Mouse (Mus musculus): ENCODE data around the gene Eif2a. TPM values are rescaled to one million over a fixed set of nuclear protein-coding genes. Genes with fewer than 3 reads are reported as not detected.

The Eif2a gene
- total and polyA plus RNA-seq, 2 experiments from 2014 or later = 29.1 to 50.9 TPM

- Histone ChIP-seq H3K4me2 (ENCODE audit: low read depth, low read length, poor library complexity, severe bottlenecking) (no peak overlapping the region), H3K4me3 (ENCODE audit: low read depth, low read length) (no peak overlapping the region), H3K9me3 (ENCODE audit: low read length) (no peaks in the 10 kb centered on the region), H3K9ac (replicated peaks; ENCODE audit: low read length, poor library complexity, severe bottlenecking) (no peak overlapping the region), H3K27ac (ENCODE audit: low read depth, low read length) (no peak overlapping the region), H3K4me1 (ENCODE audit: insufficient read depth, low read length) (no peaks in the 10 kb centered on the region), H3K36me3 (ENCODE audit: insufficient read depth, low read length) (peaks cover 4% of the 10 kb centered on the region; the same call in 1 of the 2 replicates), H3K27me3 (ENCODE audit: insufficient read depth, low read length) (no peaks in the 10 kb centered on the region)
- 83% methylated on average over 5 of the region's 5 CpGs for WGBS
- no peak for TF ChIP-seq CTCF (IDR thresholded peaks at IDR 0.05)
- DNase-seq (ENCODE audit: low spot score) (no peak), ATAC-seq (ENCODE audit: low FRiP score) (no peak)
Measured at GRCm38 (mm10) chr3:58517800-58518199, 7.8 kb upstream of the Eif2a start.

- 95% methylated on average over 2 of the region's 2 CpGs for WGBS
- peak; percentile 23; the same call in 1 of the 2 replicates for ATAC-seq (ENCODE audit: low FRiP score)
Measured at GRCm38 (mm10) chr3:58518962-58519361, 6.7 kb upstream of the Eif2a start.

GRCm38 (mm10) chr3:58519536-58519935 is 6.1 kb upstream of the Eif2a start:
- H3K27ac ChIP-seq (ENCODE audit: low read depth, low read length) = no peak overlapping the region
- no peak for TF ChIP-seq CTCF (IDR thresholded peaks at IDR 0.05)
- no peak for ATAC-seq (ENCODE audit: low FRiP score)
- H3K27me3 ChIP-seq (ENCODE audit: insufficient read depth, low read length) = no peaks in the 10 kb centered on the region
- H3K4me2 ChIP-seq (ENCODE audit: low read depth, low read length, poor library complexity, severe bottlenecking) = no peak overlapping the region
- H3K9me3 ChIP-seq (ENCODE audit: low read length) = no peaks in the 10 kb centered on the region
- H3K9ac ChIP-seq (replicated peaks; ENCODE audit: low read length, poor library complexity, severe bottlenecking) = no peak overlapping the region
- H3K36me3 ChIP-seq (ENCODE audit: insufficient read depth, low read length) = peaks cover 7% of the 10 kb centered on the region; the same call in 1 of the 2 replicates
- no peak overlapping the region for H3K4me3 ChIP-seq (ENCODE audit: low read depth, low read length)
- no peaks in the 10 kb centered on the region for H3K4me1 ChIP-seq (ENCODE audit: insufficient read depth, low read length)
- WGBS = 66% methylated on average over 3 of the region's 3 CpGs
- DNase-seq (ENCODE audit: low spot score) = no peak

More at GRCm38 (mm10) chr3:58518962-58519361, 6.7 kb upstream of the Eif2a start:
- H3K4me1 ChIP-seq (ENCODE audit: insufficient read depth, low read length) = no peaks in the 10 kb centered on the region
- TF ChIP-seq CTCF (IDR thresholded peaks at IDR 0.05) = no peak
- no peak overlapping the region for H3K4me3 ChIP-seq (ENCODE audit: low read depth, low read length)
- no peaks in the 10 kb centered on the region for H3K27me3 ChIP-seq (ENCODE audit: insufficient read depth, low read length)
- H3K36me3 ChIP-seq (ENCODE audit: insufficient read depth, low read length) = peaks cover 7% of the 10 kb centered on the region; the same call in 1 of the 2 replicates
- H3K9ac ChIP-seq (replicated peaks; ENCODE audit: low read length, poor library complexity, severe bottlenecking) = no peak overlapping the region
- no peaks in the 10 kb centered on the region for H3K9me3 ChIP-seq (ENCODE audit: low read length)
- no peak overlapping the region for H3K4me2 ChIP-seq (ENCODE audit: low read depth, low read length, poor library complexity, severe bottlenecking)
- H3K27ac ChIP-seq (ENCODE audit: low read depth, low read length) = no peak overlapping the region
- DNase-seq (ENCODE audit: low spot score) = no peak

- WGBS = 91% methylated on average over 6 of the region's 6 CpGs
- H3K4me2 ChIP-seq (ENCODE audit: low read depth, low read length, poor library complexity, severe bottlenecking) = no peak overlapping the region
- TF ChIP-seq CTCF (IDR thresholded peaks at IDR 0.05) = no peak
- no peak for ATAC-seq (ENCODE audit: low FRiP score)
- no peak for DNase-seq (ENCODE audit: low spot score)
- no peaks in the 10 kb centered on the region for H3K27me3 ChIP-seq (ENCODE audit: insufficient read depth, low read length)
- H3K9ac ChIP-seq (replicated peaks; ENCODE audit: low read length, poor library complexity, severe bottlenecking) = no peak overlapping the region
- H3K9me3 ChIP-seq (ENCODE audit: low read length) = no peaks in the 10 kb centered on the region
- no peak overlapping the region for H3K4me3 ChIP-seq (ENCODE audit: low read depth, low read length)
- no peaks in the 10 kb centered on the region for H3K4me1 ChIP-seq (ENCODE audit: insufficient read depth, low read length)
- H3K27ac ChIP-seq (ENCODE audit: low read depth, low read length) = no peak overlapping the region
- H3K36me3 ChIP-seq (ENCODE audit: insufficient read depth, low read length) = peaks cover 7% of the 10 kb centered on the region; the same call in 1 of the 2 replicates
Measured at GRCm38 (mm10) chr3:58520286-58520685, 5.3 kb upstream of the Eif2a start.

GRCm38 (mm10) chr3:58521361-58521760 is 4.3 kb upstream of the Eif2a start:
- Histone ChIP-seq H3K4me1 (ENCODE audit: insufficient read depth, low read length) (peaks cover under 1% of the 10 kb centered on the region; the same call in 1 of the 2 replicates), H3K4me2 (ENCODE audit: low read depth, low read length, poor library complexity, severe bottlenecking) (no peak overlapping the region), H3K27ac (ENCODE audit: low read depth, low read length) (no peak overlapping the region), H3K9ac (replicated peaks; ENCODE audit: low read length, poor library complexity, severe bottlenecking) (no peak overlapping the region), H3K4me3 (ENCODE audit: low read depth, low read length) (no peak overlapping the region), H3K27me3 (ENCODE audit: insufficient read depth, low read length) (no peaks in the 10 kb centered on the region), H3K9me3 (ENCODE audit: low read length) (no peaks in the 10 kb centered on the region), H3K36me3 (ENCODE audit: insufficient read depth, low read length) (peaks cover 7% of the 10 kb centered on the region; the same call in 1 of the 2 replicates)
- ATAC-seq (ENCODE audit: low FRiP score) = no peak
- no peak for DNase-seq (ENCODE audit: low spot score)
- 87% methylated on average over 2 of the region's 2 CpGs for WGBS
- no peak for TF ChIP-seq CTCF (IDR thresholded peaks at IDR 0.05)

GRCm38 (mm10) chr3:58523386-58523785 is 2.2 kb upstream of the Eif2a start:
- DNase-seq (ENCODE audit: low spot score) (no peak), ATAC-seq (ENCODE audit: low FRiP score) (no peak)
- peaks cover 5% of the 10 kb centered on the region; the same call in 1 of the 2 replicates for H3K4me1 ChIP-seq (ENCODE audit: insufficient read depth, low read length)
- H3K4me2 ChIP-seq (ENCODE audit: low read depth, low read length, poor library complexity, severe bottlenecking) = no peak overlapping the region
- no peaks in the 10 kb centered on the region for H3K27me3 ChIP-seq (ENCODE audit: insufficient read depth, low read length)
- H3K4me3 ChIP-seq (ENCODE audit: low read depth, low read length) = no peak overlapping the region
- H3K9me3 ChIP-seq (ENCODE audit: low read length) = no peaks in the 10 kb centered on the region
- no peak for TF ChIP-seq CTCF (IDR thresholded peaks at IDR 0.05)
- H3K27ac ChIP-seq (ENCODE audit: low read depth, low read length) = no peak overlapping the region
- H3K9ac ChIP-seq (replicated peaks; ENCODE audit: low read length, poor library complexity, severe bottlenecking) = no peak overlapping the region
- WGBS = 93% methylated on average over 3 of the region's 3 CpGs
- H3K36me3 ChIP-seq (ENCODE audit: insufficient read depth, low read length) = peaks cover 7% of the 10 kb centered on the region; the same call in 1 of the 2 replicates
